Mouse (Mus musculus): Measurements from ENCODE around the gene Exoc7. TPM values are rescaled to one million over a fixed set of nuclear protein-coding genes. Genes with fewer than 3 reads are reported as not detected.
"Not testable (repeated sequence)": the region's sequence is repeated elsewhere in the genome, so short reads cannot be mapped to it uniquely, and the experiment has no call there.

Gene Exoc7
- total RNA-seq, 2 experiments from 2014 or later = 95.7 to 97.4 TPM

DNA sequence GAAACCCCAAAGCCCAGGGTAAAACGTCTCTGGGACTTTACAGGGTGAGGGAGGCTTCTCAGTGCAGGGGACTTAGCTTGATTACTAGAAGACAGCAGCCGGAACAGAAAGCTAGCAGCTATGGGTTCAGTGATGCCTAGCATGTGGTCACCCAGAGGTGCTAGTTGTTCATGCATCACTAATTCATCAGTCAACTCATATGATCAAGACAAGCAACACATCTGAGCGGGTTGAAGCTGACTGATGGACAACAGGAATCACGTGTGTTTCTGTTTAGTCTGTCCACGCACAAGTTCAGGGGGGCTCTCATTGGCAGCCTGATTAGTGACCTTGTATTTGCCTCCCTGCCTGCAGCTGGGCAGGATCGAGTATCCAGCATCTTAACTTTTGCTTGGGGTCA lies 23.1 kb downstream of the Exoc7 start:
- DNase-seq (ENCODE audit: low spot score in 2 of 2) = no peak
- intact Hi-C loops (cut with DNase I) = no loop called here

DNA sequence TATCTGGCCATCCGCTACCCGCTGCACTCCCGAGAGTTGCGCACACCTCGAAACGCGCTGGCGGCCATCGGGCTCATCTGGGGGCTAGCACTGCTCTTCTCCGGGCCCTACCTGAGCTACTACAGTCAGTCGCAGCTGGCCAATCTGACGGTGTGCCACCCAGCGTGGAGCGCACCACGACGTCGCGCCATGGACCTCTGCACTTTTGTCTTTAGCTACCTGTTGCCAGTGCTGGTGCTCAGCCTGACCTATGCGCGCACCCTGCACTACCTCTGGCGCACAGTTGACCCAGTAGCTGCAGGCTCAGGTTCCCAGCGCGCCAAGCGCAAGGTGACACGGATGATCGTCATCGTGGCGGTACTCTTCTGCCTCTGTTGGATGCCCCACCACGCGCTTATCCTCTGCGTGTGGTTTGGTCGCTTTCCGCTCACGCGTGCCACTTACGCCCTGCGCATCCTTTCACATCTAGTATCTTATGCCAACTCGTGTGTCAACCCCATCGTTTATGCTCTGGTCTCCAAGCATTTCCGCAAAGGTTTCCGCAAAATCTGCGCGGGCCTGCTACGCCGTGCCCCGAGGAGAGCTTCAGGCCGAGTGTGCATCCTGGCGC lies 24.0 kb downstream of the Exoc7 start:
- intact Hi-C loops (cut with DNase I) = no loop called here
- DNase-seq (ENCODE audit: low spot score in 2 of 2) = no peak

DNA sequence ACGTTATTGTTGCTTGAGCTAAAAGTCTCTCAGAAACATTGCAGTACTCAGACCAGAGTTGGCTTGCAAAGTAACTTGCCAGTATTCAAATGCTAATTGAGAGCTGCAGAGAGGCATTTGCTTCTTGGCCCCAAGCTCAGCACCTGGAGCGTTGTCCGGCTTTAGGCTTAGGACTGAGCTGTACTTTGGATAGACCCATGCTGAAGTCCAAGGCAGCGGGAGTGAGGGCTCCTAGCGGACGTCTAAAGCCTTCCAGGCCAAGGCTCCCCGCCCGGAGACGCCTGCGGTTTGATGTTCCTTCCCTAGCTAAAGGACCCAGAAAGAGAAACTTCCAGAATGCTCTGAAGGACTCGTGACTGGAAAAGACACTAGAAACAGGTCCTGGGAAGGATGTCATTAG lies 24.9 kb downstream of the Exoc7 start:
- no peak for DNase-seq (ENCODE audit: low spot score in 2 of 2)

DNA sequence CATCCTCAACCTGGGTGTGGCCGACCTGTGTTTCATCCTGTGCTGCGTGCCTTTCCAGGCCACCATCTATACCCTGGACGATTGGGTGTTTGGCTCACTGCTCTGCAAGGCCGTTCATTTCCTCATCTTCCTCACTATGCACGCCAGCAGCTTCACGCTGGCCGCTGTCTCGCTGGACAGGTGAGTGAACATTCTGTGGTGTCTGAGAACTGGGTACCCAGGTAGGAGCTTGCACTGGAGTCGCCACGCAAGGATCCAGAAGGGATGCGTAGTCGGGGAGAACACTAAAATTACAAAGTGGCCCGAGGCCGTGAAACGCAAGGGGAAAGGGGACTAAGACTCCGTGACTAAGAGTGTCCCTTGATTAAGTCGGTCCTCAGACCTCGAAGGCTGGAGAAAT lies 25.4 kb downstream of the Exoc7 start:
- DNase-seq (ENCODE audit: low spot score in 2 of 2) = no peak
- intact Hi-C loops (cut with DNase I) = no loop called here

More for the DNA sequence above, 24.9 kb downstream of the Exoc7 start:
- intact Hi-C loops (cut with DNase I) = no loop called here

DNA sequence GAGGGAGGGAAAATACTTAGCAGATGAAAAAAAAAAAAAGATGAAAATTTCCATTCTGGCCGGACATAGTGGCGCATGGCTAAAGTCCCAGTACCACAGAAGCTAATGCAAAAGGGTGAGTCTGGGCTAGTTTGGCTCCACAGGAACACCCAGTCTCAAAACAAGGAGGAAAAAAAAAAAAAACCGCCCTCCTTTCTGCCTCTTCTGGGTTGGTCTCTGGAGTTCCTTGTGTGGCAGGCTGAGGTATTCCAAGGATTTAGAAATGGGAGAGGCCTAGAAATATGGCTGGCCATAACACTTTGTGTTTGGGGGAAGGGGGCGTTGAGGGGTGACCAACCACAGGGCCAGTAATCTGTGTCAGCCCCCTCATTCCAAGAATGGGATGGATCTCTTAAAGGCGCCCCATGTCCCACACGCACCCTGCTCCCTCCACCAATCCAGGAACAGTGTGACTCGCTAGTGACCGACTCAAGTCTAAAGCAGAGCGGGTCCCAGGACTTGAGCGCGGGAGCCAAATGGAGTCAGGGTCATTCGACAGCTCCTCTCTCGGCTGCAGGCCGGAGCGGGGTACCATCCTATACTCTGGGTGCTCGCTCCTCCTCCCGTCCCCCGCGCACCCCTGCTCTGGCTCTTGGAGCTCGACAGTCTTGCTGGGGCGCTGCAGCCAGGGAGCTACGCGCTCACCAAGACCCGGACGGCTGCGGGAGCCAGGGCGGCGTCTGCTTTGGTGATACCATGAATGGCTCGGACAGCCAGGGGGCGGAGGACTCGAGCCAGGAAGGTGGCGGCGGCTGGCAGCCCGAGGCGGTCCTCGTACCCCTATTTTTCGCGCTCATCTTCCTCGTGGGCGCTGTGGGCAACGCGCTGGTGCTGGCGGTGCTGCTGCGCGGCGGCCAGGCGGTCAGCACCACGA lies 26.0 kb downstream of the Exoc7 start, which contains the start of gene Galr2:
Gene Galr2, plus strand, starts transcription at position 189 of the 913 bp plus-strand sequence.
- DNase-seq (ENCODE audit: low spot score in 2 of 2) = no peak
- intact Hi-C loops (cut with DNase I) = no loop called here

DNA sequence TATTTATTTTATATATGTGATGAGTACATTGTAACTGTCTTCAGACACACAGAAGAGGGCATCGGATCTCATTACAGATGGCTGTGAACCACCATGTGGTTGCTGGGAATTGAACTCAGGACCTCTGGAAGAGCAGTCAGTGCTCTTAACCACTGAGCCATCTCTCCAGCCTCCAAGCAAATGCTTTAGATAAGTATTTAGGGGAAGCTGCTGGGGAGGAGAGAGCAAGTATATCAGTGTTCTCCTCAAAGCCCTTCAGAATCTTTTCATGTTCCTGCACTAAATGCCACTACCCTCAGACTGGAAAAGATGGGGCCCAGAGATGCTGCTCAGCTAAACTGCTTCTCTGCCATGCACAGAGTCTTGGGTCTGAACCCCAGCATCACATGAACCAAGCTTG lies 29.8 kb downstream of the Exoc7 start:
- DNase-seq (ENCODE audit: low spot score in 2 of 2); intact Hi-C loops (cut with DNase I): not testable (repeated sequence)

DNA sequence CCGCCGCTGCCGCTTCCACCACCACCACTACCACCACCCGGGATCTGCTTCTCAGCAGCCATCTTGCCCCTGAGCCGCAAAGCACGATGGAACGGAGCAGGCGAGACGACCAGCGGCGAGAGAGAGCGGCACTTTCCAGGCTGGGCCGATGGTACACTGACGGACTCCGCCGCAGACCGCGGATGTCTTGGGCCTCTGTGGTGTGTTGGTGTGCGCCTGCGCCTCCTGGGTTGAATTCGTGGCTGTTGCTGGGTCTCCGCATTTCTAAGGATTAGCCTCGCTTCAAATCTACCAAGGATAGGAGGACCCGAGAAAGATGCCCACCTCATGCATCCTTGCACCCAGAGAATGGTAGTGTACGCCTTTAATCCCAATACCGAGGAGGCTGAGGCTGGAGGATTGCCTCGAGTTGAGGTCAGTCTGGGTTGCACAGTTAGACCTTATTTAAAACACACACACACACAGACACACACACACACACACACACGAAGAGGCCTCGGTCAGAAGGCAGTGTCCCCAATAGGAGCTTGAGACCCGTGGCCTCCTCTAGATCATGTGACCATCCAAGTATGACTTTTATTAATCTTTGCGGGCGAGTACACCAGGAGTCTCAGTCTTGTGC lies 32.9 kb downstream of the Exoc7 start, which contains the start of gene Srp68:
Gene Srp68, minus strand, starts transcription at position 173 of the 622 bp plus-strand sequence.
- intact Hi-C loops (cut with DNase I) = loop anchor here (2.0 kb wide), 1 partner anchor 33 kb away; the partner anchor contains the start of gene Exoc7

DNA sequence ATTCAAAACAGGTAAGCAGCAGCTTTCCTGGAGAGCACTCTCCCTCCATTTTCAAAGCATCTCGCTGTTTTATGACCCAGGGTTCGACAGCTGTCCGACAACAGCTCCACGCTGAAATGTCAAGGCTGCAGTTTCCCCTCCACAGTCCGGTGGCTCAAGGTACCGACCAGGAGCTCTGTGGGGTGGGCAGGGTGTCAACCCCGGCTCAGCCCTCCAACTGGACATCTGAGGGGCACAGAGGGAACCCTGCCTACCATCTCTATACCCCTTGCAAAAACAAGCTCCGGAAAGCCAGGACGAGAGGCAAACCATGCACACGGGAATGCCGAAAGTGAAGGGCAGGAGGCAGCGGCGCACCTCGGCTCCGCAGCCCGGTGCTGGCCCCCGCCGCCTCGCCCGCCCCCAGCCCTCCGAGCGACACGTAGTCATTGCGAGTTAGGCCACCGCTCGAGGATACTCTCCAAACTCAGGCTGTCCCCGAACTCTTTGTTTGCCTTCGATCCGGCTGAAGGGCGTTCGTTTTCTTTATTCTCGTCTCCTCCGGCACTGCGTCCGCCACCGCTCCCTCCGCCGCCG lies 33.5 kb downstream of the Exoc7 start:
- DNase-seq (ENCODE audit: low spot score in 2 of 2) = no peak
- intact Hi-C loops (cut with DNase I) = loop anchor here (2.0 kb wide), 1 partner anchor 33 kb away; the partner anchor contains the start of gene Exoc7

More for the DNA sequence above, 32.9 kb downstream of the Exoc7 start, which contains the start of gene Srp68:
- peak; percentile 94 to 97 for DNase-seq (ENCODE audit: low spot score in 2 of 2)

DNA sequence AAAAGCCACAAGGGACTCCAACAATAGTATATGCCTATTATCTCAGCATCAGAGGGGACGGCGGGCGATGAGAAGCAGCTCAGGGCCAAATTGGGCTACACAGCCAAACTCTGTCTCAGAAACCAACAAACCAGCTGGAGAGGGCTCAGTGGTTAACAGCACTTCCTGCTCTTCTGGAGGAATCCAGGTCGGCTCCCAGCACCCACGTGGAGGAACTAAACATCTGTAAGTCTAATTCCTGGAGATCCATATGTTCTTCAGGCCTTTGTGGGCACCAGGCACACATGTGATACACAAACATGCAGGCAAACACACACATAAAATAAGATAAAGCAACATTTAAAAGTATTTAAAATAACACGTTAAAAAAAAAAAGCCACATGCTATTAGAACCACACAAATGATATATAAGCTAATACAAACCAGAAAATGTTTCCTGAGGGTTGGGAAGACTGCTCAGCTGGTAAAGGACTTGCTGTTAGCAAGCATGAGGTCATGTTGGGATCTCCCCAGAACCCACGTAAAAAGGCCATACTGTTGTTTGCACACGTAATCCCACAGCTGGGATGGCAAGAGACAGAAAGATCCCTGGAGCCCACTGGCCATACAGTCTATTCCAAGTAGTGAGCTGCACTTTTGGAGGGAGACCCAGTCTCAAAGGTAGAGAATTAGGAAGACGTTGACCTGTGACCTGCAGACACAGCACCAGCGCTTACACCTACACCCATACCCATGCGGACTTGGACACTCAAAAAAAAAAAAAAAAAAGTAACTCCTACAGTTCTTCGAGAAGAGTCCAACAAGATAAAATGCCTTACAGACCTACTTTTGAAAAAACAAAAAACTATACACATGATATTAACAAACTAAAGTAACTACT lies 34.2 kb downstream of the Exoc7 start:
- intact Hi-C loops (cut with DNase I) = no loop called here
- no peak for DNase-seq (ENCODE audit: low spot score in 2 of 2)

DNA sequence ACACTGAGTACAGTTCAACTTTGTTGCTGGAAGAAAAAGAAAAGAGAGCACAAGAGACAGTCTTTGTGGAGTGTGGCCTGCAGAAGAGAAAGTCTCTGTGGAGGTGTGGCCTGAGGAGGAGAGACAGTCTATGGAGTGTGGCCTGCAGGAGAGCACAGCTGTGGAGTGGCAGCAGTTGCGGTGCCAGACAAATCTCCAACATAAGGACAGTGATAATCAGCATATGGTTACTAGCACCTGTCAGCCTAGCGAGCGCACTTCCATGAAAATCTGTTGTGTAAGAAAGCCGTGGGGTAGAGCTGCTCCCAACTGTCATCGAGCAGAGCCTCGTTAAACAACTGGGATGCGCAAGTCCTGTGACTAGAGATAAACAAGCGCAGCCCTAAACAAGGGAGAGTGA lies 37.5 kb downstream of the Exoc7 start:
- intact Hi-C loops (cut with DNase I) = no loop called here
- DNase-seq (ENCODE audit: low spot score in 2 of 2) = no peak

DNA sequence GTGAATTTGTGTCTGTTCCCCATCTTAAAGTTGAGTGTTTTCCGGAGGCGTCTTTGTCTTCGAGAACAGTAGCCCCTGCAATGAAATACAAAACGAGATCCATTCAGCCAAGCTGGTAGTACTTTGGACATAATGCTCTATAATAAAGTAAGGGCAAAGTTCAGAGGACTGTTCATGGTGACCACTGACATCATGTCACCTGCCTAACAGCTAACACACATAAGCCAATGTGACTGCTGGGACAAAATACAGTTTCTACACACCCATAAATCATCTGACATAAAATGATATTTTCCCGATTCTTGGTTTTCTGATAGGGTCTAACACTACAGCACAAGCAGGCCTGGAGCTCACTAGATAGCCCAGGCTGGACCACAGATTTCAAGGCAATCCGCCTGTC lies 38.7 kb downstream of the Exoc7 start:
- no peak for DNase-seq (ENCODE audit: low spot score in 2 of 2)
- intact Hi-C loops (cut with DNase I) = no loop called here

DNA sequence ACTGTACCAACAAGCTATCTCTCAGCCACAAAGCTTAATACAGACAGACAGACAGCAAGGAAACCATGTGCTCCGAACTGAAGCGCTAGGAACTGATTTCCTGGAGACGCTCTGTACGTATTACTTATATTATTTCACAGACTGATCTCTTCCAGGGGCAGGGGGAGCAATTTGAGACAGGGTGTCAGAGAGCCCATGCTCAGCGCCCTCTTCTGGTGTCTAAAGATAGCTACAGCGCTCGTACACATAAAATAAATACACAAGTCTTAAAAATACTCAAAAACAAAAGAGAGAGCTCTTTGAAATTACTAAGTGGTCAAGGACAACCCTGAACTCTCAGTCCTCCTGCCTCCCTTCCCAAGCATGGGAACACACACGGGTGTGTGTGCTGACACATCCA lies 39.4 kb downstream of the Exoc7 start:
- intact Hi-C loops (cut with DNase I) = no loop called here
- no peak for DNase-seq (ENCODE audit: low spot score in 2 of 2)

DNA sequence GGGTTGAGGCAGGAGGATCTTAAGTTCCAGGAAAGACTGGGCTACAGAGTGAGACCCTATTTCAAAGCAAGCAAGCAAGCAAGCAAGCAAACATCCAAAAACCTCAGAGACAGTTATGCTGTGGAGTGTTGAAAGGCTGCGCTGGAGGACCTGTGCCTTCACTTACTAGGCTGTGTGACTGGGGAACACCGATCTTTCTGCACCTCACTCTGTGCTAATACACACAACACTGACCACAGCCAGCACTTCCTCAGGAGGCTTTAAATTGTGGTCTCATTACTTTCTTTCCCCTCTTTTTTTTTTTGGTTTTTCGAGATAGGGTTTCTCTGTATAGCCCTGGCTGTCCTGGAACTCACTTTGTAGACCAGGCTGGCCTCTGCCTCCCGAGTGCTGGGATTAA lies 41.2 kb downstream of the Exoc7 start:
- intact Hi-C loops (cut with DNase I) = no loop called here
- no peak for DNase-seq (ENCODE audit: low spot score in 2 of 2)

DNA sequence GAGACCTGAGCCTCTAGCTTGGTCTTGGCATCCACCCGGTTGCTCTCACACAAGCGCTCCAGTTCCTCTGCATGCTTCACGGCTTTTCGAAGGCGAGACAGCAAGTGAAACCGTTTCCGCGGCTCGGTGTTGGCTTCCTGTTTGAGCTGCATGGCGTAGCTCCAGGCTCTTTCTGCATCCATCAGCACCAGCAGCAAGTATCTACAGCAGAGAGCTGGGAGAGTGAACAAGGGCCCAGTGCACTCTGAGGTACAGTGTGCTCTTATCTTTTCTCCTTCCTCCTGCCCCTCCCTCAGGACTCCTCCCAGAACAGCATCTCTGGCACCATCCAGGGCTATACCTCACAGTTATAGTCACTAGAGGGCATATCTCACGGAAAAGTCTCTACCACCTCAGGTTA lies 41.7 kb downstream of the Exoc7 start:
- DNase-seq (ENCODE audit: low spot score in 2 of 2) = peak; percentile 28 to 65
- intact Hi-C loops (cut with DNase I) = no loop called here

DNA sequence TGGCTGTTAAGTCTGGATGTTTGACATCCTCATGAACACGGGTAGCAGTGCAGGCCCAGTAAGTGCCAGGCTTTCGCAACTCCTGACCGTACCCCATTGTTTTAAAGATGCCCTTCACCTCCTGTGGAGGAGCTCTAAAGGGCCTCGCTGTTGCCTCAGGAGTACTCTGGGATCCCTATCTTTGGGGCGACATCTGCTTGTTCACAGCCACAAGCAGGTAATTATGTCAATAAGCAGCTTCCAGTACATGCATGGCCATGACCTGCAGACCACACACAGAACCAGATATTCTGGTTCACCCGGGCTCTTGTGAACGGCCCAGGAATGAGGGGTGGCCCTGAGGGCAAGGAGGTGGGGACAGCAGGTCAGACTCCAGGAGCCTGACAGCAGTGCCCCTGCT lies 46.8 kb downstream of the Exoc7 start:
- DNase-seq (ENCODE audit: low spot score in 2 of 2) = no peak

DNA sequence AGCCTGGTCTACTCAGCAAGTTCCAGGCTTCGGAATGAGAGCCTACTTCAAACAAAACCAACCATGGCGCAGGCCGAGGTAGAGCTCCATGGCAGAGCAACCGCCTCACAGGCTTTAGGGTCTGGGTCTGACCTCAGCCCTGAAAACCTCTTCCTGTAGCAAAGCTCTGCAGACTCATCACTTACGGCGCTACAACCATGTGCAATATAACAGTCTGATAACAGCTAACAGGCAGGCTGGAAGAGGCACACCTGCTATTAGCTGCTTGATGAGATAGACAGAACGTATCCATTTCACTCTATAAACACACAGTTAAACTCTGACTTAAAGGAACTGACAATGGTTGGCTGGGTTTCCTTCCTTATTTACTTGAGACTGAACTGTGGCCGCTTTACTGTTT lies 47.6 kb downstream of the Exoc7 start:
- intact Hi-C loops (cut with DNase I) = no loop called here
- DNase-seq (ENCODE audit: low spot score in 2 of 2) = no peak

More for the DNA sequence above, 46.8 kb downstream of the Exoc7 start:
- intact Hi-C loops (cut with DNase I) = no loop called here

DNA sequence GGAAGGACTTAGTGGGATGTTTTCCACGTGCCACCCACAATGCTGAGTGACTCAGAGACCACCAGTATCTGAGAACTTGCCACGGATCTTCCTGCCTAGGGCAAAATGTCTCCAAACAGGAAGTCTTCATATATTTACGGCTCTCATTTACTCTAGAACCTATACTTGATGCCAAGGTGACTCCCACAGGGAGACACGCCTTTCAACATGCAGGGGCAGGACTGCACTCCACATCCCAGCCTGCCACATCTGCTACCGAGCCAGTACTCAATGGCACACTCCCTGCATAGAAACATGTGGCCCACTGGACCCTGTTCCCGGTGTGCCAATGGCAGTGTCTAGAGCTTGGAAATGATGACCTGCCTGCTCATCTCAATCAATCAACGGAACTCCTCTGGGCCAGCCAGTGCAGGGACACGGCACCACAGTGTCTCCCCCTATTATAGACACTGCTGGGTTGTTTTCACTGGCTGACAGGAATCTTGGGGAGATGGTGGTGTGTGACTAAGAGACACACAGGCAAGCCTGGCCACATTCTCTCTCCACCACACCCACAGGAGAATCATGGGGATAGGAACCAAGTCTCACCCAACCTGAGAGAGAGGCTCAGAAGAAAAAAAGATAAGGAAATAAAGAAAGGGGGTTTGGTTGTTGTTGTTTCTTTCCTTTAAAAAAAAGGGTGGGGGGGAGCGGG lies 50.9 kb downstream of the Exoc7 start:
- DNase-seq (ENCODE audit: low spot score in 2 of 2) = peak in 1 of 2 experiments; percentile 43
- intact Hi-C loops (cut with DNase I) = no loop called here
